Mouse (Mus musculus) brain, embryonic 14.5 days (tissue): ENCODE measurements around the gene BC051142. TPM values are rescaled to one million over a fixed set of nuclear protein-coding genes. Genes with fewer than 3 reads are reported as not detected.

Experiments used
- DNase-seq: peaks from one replicate; pipeline ENCODE4 v3.0.0-alpha.2; 2011; ENCODE audit warnings: low read depth
- CTCF ChIP-seq: fragments of 200-500 bp; IDR thresholded peaks from 2 replicates; pipeline ENCODE4 v1.5.1; 2012; ENCODE audit warnings: inconsistent platforms, mild to moderate bottlenecking, moderate library complexity, borderline replicate concordance; ENCODE audit not compliant: insufficient read depth, insufficient read length; ENCODE audit errors: extremely low read depth
- POLR2A ChIP-seq: fragments of 200-500 bp; IDR thresholded peaks from 2 replicates; pipeline ENCODE4 v1.6.1; 2012; ENCODE audit warnings: mild to moderate bottlenecking, inconsistent platforms, borderline replicate concordance; ENCODE audit not compliant: poor library complexity, insufficient read depth, insufficient read length, severe bottlenecking; ENCODE audit errors: extremely low read depth
- polyA plus RNA-seq: library from polyadenylated mRNA; depleted of rRNA; stranded (reverse); fragments of >200 nt; gene quantifications from 2 replicates; pipeline ENCODE4 v1.2.3, GENCODE M21; 2012

BC051142 gene
- polyA plus RNA-seq, 1 experiment, result 9.9 TPM

DNA sequence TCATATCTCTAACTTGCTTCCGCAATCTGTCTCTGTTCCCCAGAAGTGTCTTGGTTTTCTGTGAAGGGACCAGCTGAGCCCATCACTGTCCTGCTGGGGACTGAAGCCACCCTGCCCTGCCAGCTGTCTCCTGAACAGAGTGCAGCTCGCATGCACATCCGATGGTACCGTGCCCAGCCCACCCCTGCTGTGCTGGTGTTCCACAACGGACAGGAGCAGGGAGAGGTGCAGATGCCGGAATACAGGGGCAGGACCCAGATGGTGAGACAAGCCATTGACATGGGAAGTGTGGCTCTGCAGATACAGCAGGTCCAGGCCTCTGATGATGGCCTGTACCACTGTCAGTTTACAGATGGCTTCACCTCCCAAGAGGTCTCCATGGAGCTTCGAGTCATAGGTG is 19.2 kb upstream of the BC051142 start:
- no peak for DNase-seq
- TF ChIP-seq CTCF (no peak), POLR2A (no peak)

DNA sequence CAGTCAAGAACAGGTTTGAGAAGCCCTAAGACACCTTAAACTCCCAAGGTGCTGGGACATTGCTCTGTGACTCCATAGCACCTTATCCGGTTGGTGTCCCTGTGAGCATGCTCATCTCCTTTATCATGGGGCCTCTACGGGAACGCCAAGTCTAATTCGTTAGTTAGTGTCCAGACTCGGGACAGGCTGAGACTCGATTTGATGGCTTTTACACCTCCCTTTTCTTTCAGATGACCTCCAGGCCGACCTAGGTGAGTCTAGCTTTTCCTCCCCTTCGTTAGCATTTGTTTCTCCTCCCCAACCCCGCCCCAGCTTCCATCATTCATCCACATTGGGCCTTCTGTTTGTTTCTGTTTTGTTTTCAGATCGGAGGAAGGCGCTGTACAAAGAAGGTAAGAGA is 16.7 kb upstream of the BC051142 start:
- TF ChIP-seq POLR2A, result no peak
- TF ChIP-seq CTCF, result no peak
- no peak for DNase-seq

DNA sequence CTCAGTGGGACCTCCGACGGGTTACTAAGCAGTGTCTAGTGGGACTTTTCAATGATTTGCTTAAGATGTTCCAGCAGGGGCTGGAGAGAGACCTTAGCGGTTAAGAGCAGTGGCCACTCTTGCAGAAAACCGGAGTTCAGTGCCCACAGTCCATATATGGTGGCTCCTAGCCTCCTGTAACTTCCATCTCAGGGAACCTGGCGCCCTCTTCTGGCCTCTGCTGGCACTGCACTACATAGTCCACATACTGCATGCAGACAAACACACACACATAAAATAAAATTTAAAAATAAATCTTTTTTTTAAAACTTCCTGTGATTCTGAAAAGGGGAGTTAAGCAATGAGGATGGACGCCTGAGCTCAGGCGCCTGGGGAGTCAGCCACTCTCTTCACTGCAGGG is 15.4 kb upstream of the BC051142 start:
- no peak for DNase-seq
- TF ChIP-seq CTCF (peak; percentile 48; the same call in 1 of the 2 replicates), POLR2A (no peak)

DNA sequence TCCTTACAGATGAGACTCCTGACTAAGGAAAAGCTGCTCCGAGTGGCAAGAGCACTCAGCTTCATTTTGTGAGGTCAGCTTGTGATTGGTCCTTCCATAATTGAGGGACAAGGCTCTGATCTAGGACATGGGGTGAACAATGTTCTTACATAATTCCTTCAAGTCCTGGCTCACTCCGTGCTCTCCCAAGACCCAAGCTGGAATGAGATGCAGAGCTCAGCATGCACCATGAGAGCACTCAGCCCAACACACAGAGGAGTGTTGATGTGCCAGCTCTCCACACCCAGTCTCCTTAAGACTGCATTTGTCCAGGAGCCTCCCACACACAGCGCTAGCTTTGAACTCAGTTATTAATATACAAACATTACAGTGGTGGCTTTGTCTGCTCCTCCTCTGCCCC is 13.9 kb upstream of the BC051142 start:
- TF ChIP-seq POLR2A, result no peak
- no peak for TF ChIP-seq CTCF
- no peak for DNase-seq

DNA sequence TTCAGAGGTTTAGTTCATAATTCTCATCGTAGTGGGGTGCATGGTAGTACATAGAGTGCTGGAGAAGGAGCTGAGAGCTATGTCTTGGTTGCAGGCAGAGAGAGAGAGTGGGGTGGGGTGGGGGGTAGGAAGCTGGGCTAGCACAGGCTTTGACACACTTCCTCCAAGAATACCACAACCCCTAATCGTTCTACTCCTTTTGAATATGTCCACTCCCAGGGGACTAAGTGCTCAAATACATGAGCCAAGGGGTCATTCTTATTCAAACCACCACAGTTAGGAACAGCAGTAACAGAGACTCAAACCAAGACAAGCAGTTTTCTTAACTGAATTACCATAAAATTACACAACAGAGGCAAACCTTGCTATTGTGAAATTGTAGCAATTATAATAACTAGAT is 12.0 kb upstream of the BC051142 start:
- DNase-seq, result no peak
- TF ChIP-seq POLR2A (no peak), CTCF (no peak)

DNA sequence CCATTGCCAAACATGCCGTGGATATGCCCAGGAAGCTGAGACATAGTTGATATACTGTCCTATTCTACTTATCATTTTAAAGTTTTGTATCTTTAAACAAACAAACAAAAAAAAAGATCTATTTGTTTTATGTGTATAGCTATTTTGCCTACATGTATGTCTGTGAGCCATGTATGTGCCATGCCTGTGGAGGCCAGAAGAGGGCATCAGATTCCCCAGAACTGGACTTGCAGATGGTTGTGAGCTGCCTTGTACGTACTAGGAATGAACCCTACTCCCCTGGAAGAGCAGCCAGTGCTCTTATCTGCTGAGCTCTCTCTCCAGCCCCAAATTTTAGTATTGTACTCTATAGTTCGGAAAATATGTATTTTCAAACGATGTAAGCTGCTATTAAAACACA is 10.1 kb upstream of the BC051142 start:
- no peak for TF ChIP-seq POLR2A
- TF ChIP-seq CTCF, result peak; percentile 68
- peak; percentile 68 for DNase-seq

GRCm38 (mm10) chr17:34391507-34391906 is 7.1 kb upstream of the BC051142 start:
- no peak for DNase-seq
- TF ChIP-seq POLR2A (no peak), CTCF (no peak)

- no peak for TF ChIP-seq CTCF
- TF ChIP-seq POLR2A, result no peak
- peak; percentile 72 for DNase-seq
Measured at GRCm38 (mm10) chr17:34392321-34392720, 6.3 kb upstream of the BC051142 start.

GRCm38 (mm10) chr17:34397357-34397756 is 1.3 kb upstream of the BC051142 start:
- TF ChIP-seq POLR2A (no peak), CTCF (peak; percentile 29; the same call in 1 of the 2 replicates)
- no peak for DNase-seq

DNA sequence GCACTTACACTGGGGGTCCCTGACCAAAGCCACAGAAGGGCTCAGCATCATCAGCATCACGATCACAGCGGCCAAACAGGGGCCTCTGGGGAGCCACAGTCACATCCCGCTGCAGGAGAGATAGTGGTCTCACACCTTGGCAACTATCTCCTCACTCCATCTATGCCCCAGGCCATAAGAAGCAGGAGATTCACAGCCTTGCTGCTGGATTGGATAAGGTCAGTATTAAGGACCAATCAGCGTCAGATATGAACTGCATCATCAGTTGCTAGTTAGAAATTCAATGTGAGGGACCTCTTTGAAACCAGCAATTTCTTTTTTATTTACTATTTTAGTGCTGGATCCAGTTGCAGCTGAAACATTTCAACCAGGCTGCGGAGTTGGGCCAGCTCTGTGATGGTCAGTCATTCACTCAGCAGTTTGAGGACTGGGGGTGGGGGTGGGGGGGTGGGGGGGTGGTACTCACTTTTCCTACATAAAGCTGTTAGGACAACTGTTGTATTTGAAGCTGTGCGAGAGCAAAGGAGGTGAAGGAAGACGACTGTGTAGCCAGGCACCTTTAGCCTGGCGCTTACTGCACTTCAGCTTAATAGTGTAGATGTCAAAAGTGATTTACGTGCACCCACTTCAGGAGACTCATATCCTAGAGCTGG is 436 bp upstream of the BC051142 start:
- DNase-seq, result peak; percentile 93
- TF ChIP-seq CTCF, result no peak
- TF ChIP-seq POLR2A, result no peak

- TF ChIP-seq POLR2A (no peak), CTCF (no peak)
- no peak for DNase-seq
Measured at GRCm38 (mm10) chr17:34399394-34399715, 735 bp downstream of the BC051142 start.

GRCm38 (mm10) chr17:34411117-34411516 is 12.5 kb downstream of the BC051142 start:
- DNase-seq, result peak; percentile 80
- TF ChIP-seq POLR2A, result no peak
- peak; percentile 91 for TF ChIP-seq CTCF
